Mouse (Mus musculus): Measurements from ENCODE around the gene Syt9. TPM values are rescaled to one million over a fixed set of nuclear protein-coding genes. Genes with fewer than 3 reads are reported as not detected.

Gene Syt9
- 3.7 and 4.7 TPM in 2 replicates for polyA plus RNA-seq (2015; fragmentation: Nextera tagmentation; extraction: Ambion mirVana)

GRCm38 (mm10) chr7:107370232-107371125 lies at the start of gene Syt9:
Gene Syt9, plus strand, starts transcription at chr7:107370728.
- H3K9me3 ChIP-seq (ENCODE audit: low read length): no peaks in the 10 kb centered on the region
- H3K36me3 ChIP-seq (ENCODE audit: insufficient read depth, low read length): no peaks in the 10 kb centered on the region
- peaks cover 41% of the 10 kb centered on the region for H3K27me3 ChIP-seq (ENCODE audit: insufficient read depth, low read length)
- no peak within 1 kb of the TSS for H3K27ac ChIP-seq (ENCODE audit: low read length)
- H3K4me2 ChIP-seq (replicated peaks; ENCODE audit: low read depth, low read length): peak within 1 kb of the TSS; percentile 100
- H3K9ac ChIP-seq (replicated peaks; ENCODE audit: low read length): peak within 1 kb of the TSS; percentile 71
- under 1% methylated on average over 51 of the region's 102 CpGs for WGBS
- H3K4me1 ChIP-seq (ENCODE audit: insufficient read depth, low read length): peaks cover 4% of the 10 kb centered on the region; the same call in 1 of the 2 replicates
- ATAC-seq (ENCODE audit: low FRiP score, low TSS enrichment): peak; percentile 96
- peak within 1 kb of the TSS; percentile 70 for H3K4me3 ChIP-seq (ENCODE audit: low read length)

GRCm38 (mm10) chr7:107339013-107339412 lies 31.5 kb upstream of the Syt9 start:
- no peak overlapping the region for H3K27ac ChIP-seq (ENCODE audit: low read length)
- no peak for ATAC-seq (ENCODE audit: low FRiP score, low TSS enrichment)
- H3K4me1 ChIP-seq (ENCODE audit: insufficient read depth, low read length): no peaks in the 10 kb centered on the region
- H3K9me3 ChIP-seq (ENCODE audit: low read length): peaks cover 9% of the 10 kb centered on the region
- no peak overlapping the region for H3K4me2 ChIP-seq (replicated peaks; ENCODE audit: low read depth, low read length)
- H3K36me3 ChIP-seq (ENCODE audit: insufficient read depth, low read length): no peaks in the 10 kb centered on the region
- H3K9ac ChIP-seq (replicated peaks; ENCODE audit: low read length): no peak overlapping the region
- H3K27me3 ChIP-seq (ENCODE audit: insufficient read depth, low read length): no peaks in the 10 kb centered on the region
- WGBS: 89% methylated on average over 5 of the region's 5 CpGs
- no peak overlapping the region for H3K4me3 ChIP-seq (ENCODE audit: low read length)

- 39% methylated on average over 3 of the region's 3 CpGs for WGBS
- Histone ChIP-seq H3K4me2 (replicated peaks; ENCODE audit: low read depth, low read length) (no peak overlapping the region), H3K27ac (ENCODE audit: low read length) (no peak overlapping the region), H3K9ac (replicated peaks; ENCODE audit: low read length) (no peak overlapping the region), H3K4me1 (ENCODE audit: insufficient read depth, low read length) (no peaks in the 10 kb centered on the region), H3K9me3 (ENCODE audit: low read length) (peaks cover 9% of the 10 kb centered on the region), H3K36me3 (ENCODE audit: insufficient read depth, low read length) (no peaks in the 10 kb centered on the region), H3K27me3 (ENCODE audit: insufficient read depth, low read length) (no peaks in the 10 kb centered on the region), H3K4me3 (ENCODE audit: low read length) (no peak overlapping the region)
- ATAC-seq (ENCODE audit: low FRiP score, low TSS enrichment): no peak
Measured at GRCm38 (mm10) chr7:107339560-107340057, 30.9 kb upstream of the Syt9 start.

- Histone ChIP-seq H3K9me3 (ENCODE audit: low read length) (peaks cover 9% of the 10 kb centered on the region), H3K36me3 (ENCODE audit: insufficient read depth, low read length) (no peaks in the 10 kb centered on the region), H3K4me1 (ENCODE audit: insufficient read depth, low read length) (no peaks in the 10 kb centered on the region), H3K4me3 (ENCODE audit: low read length) (no peak overlapping the region), H3K27me3 (ENCODE audit: insufficient read depth, low read length) (no peaks in the 10 kb centered on the region), H3K9ac (replicated peaks; ENCODE audit: low read length) (no peak overlapping the region), H3K4me2 (replicated peaks; ENCODE audit: low read depth, low read length) (no peak overlapping the region), H3K27ac (ENCODE audit: low read length) (no peak overlapping the region)
- WGBS: 60% methylated on average over 1 of the region's 1 CpGs
- ATAC-seq (ENCODE audit: low FRiP score, low TSS enrichment): no peak
Measured at GRCm38 (mm10) chr7:107340221-107340620, 30.3 kb upstream of the Syt9 start.

- 34% methylated on average over 8 of the region's 8 CpGs for WGBS
Measured at GRCm38 (mm10) chr7:107341519-107342190, 28.9 kb upstream of the Syt9 start.

GRCm38 (mm10) chr7:107349201-107349600 lies 21.3 kb upstream of the Syt9 start:
- no peak overlapping the region for H3K4me2 ChIP-seq (replicated peaks; ENCODE audit: low read depth, low read length)
- 81% methylated on average over 1 of the region's 1 CpGs for WGBS
- H3K9ac ChIP-seq (replicated peaks; ENCODE audit: low read length): no peak overlapping the region
- H3K27me3 ChIP-seq (ENCODE audit: insufficient read depth, low read length): no peaks in the 10 kb centered on the region
- no peaks in the 10 kb centered on the region for H3K36me3 ChIP-seq (ENCODE audit: insufficient read depth, low read length)
- no peak overlapping the region for H3K4me3 ChIP-seq (ENCODE audit: low read length)
- H3K27ac ChIP-seq (ENCODE audit: low read length): no peak overlapping the region
- no peaks in the 10 kb centered on the region for H3K9me3 ChIP-seq (ENCODE audit: low read length)
- ATAC-seq (ENCODE audit: low FRiP score, low TSS enrichment): no peak
- H3K4me1 ChIP-seq (ENCODE audit: insufficient read depth, low read length): no peaks in the 10 kb centered on the region

More at GRCm38 (mm10) chr7:107341519-107342190, 28.9 kb upstream of the Syt9 start:
- Histone ChIP-seq H3K27me3 (ENCODE audit: insufficient read depth, low read length) (no peaks in the 10 kb centered on the region), H3K4me3 (ENCODE audit: low read length) (no peak overlapping the region), H3K4me1 (ENCODE audit: insufficient read depth, low read length) (no peaks in the 10 kb centered on the region), H3K27ac (ENCODE audit: low read length) (no peak overlapping the region), H3K36me3 (ENCODE audit: insufficient read depth, low read length) (no peaks in the 10 kb centered on the region), H3K4me2 (replicated peaks; ENCODE audit: low read depth, low read length) (no peak overlapping the region), H3K9me3 (ENCODE audit: low read length) (peaks cover 8% of the 10 kb centered on the region), H3K9ac (replicated peaks; ENCODE audit: low read length) (no peak overlapping the region)
- no peak for ATAC-seq (ENCODE audit: low FRiP score, low TSS enrichment)

- ATAC-seq (ENCODE audit: low FRiP score, low TSS enrichment): no peak
- Histone ChIP-seq H3K27me3 (ENCODE audit: insufficient read depth, low read length) (no peaks in the 10 kb centered on the region), H3K4me2 (replicated peaks; ENCODE audit: low read depth, low read length) (no peak overlapping the region), H3K27ac (ENCODE audit: low read length) (no peak overlapping the region), H3K9me3 (ENCODE audit: low read length) (no peaks in the 10 kb centered on the region), H3K9ac (replicated peaks; ENCODE audit: low read length) (no peak overlapping the region), H3K4me1 (ENCODE audit: insufficient read depth, low read length) (no peaks in the 10 kb centered on the region), H3K36me3 (ENCODE audit: insufficient read depth, low read length) (no peaks in the 10 kb centered on the region), H3K4me3 (ENCODE audit: low read length) (no peak overlapping the region)
- 85% methylated on average over 3 of the region's 3 CpGs for WGBS
Measured at GRCm38 (mm10) chr7:107362153-107362552, 8.4 kb upstream of the Syt9 start.

- H3K4me1 ChIP-seq (ENCODE audit: insufficient read depth, low read length): no peaks in the 10 kb centered on the region
- no peaks in the 10 kb centered on the region for H3K27me3 ChIP-seq (ENCODE audit: insufficient read depth, low read length)
- no peak overlapping the region for H3K4me2 ChIP-seq (replicated peaks; ENCODE audit: low read depth, low read length)
- no peak overlapping the region for H3K27ac ChIP-seq (ENCODE audit: low read length)
- no peak overlapping the region for H3K9ac ChIP-seq (replicated peaks; ENCODE audit: low read length)
- WGBS: 83% methylated on average over 3 of the region's 3 CpGs
- no peaks in the 10 kb centered on the region for H3K36me3 ChIP-seq (ENCODE audit: insufficient read depth, low read length)
- no peak for ATAC-seq (ENCODE audit: low FRiP score, low TSS enrichment)
- no peaks in the 10 kb centered on the region for H3K9me3 ChIP-seq (ENCODE audit: low read length)
- H3K4me3 ChIP-seq (ENCODE audit: low read length): no peak overlapping the region
Measured at GRCm38 (mm10) chr7:107362634-107363033, 7.9 kb upstream of the Syt9 start.

- Histone ChIP-seq H3K4me3 (ENCODE audit: low read length) (peak overlapping the region; percentile 70), H3K27me3 (ENCODE audit: insufficient read depth, low read length) (peaks cover 41% of the 10 kb centered on the region), H3K4me1 (ENCODE audit: insufficient read depth, low read length) (peaks cover 4% of the 10 kb centered on the region; the same call in 1 of the 2 replicates), H3K9me3 (ENCODE audit: low read length) (no peaks in the 10 kb centered on the region), H3K9ac (replicated peaks; ENCODE audit: low read length) (peak overlapping the region; percentile 71), H3K27ac (ENCODE audit: low read length) (no peak overlapping the region), H3K36me3 (ENCODE audit: insufficient read depth, low read length) (no peaks in the 10 kb centered on the region), H3K4me2 (replicated peaks; ENCODE audit: low read depth, low read length) (peak overlapping the region; percentile 100)
- peak; percentile 67 for ATAC-seq (ENCODE audit: low FRiP score, low TSS enrichment)
- 2% methylated on average over 45 of the region's 45 CpGs for WGBS
Measured at GRCm38 (mm10) chr7:107371126-107371920, 795 bp downstream of the Syt9 start.

All from kidney, embryonic 16.5 days (tissue).